Mouse (Mus musculus) MEL (cell line): ENCODE measurements around the gene Gpx7.

Experiments used
- CTCF ChIP-seq, 3 experiments: IDR thresholded peaks in 2 of 3; conservative IDR thresholded peaks in 1 of 3; 2 replicates each; pipeline ENCODE4 v1.5.1; 2011 to 2012; ENCODE audit warnings: low read length in 3 of 3, low read depth in 2 of 3, mild to moderate bottlenecking in 2 of 3, improper control_type of control experiment in 1 of 3, inconsistent platforms in 1 of 3, mixed read lengths in 1 of 3, moderate library complexity in 1 of 3; ENCODE audit not compliant: control insufficient read depth in 1 of 3, insufficient read depth in 1 of 3, poor library complexity in 1 of 3, severe bottlenecking in 1 of 3
- E2F4 ChIP-seq: IDR thresholded peaks from 2 replicates; pipeline ENCODE4 v1.6.1; 2011; ENCODE audit warnings: low read depth, low read length, improper control_type of control experiment, borderline replicate concordance
- EP300 ChIP-seq, 2 experiments: IDR thresholded peaks; 2 replicates each; pipeline ENCODE4 v1.6.1; 2011; ENCODE audit warnings: improper control_type of control experiment in 2 of 2, low read length in 2 of 2, low read depth in 1 of 2, mild to moderate bottlenecking in 1 of 2
- JUND ChIP-seq: IDR thresholded peaks from 2 replicates; pipeline ENCODE4 v1.6.1; 2011; ENCODE audit warnings: low read depth, mild to moderate bottlenecking, improper control_type of control experiment, low read length
- MAX ChIP-seq: IDR thresholded peaks from 2 replicates; pipeline ENCODE4 v1.6.1; 2011; ENCODE audit warnings: low read length, improper control_type of control experiment
- MEF2A ChIP-seq: IDR thresholded peaks from 2 replicates; pipeline ENCODE4 v1.6.1; 2014; ENCODE audit warnings: low read depth, mild to moderate bottlenecking, inconsistent platforms, low read length, improper control_type of control experiment; ENCODE audit not compliant: poor library complexity, insufficient replicate concordance, severe bottlenecking; ENCODE audit errors: extremely low read depth
- POLR2A ChIP-seq, 2 experiments: IDR thresholded peaks; 2 replicates each; pipeline ENCODE4 v1.6.1; 2011 to 2012; ENCODE audit warnings: low read length in 2 of 2, mild to moderate bottlenecking in 2 of 2, control low read depth in 1 of 2, improper control_type of control experiment in 1 of 2, low read depth in 1 of 2, moderate library complexity in 1 of 2; ENCODE audit not compliant: control insufficient read depth in 1 of 2, insufficient read depth in 1 of 2, poor library complexity in 1 of 2
- RAD21 ChIP-seq: IDR thresholded peaks from 2 replicates; pipeline ENCODE4 v1.6.1; 2011; ENCODE audit warnings: mild to moderate bottlenecking, low read depth, low read length, improper control_type of control experiment
- UBTF ChIP-seq: IDR thresholded peaks from 2 replicates; pipeline ENCODE4 v1.6.1; 2012; ENCODE audit warnings: low read depth, mild to moderate bottlenecking, inconsistent platforms, low read length, improper control_type of control experiment, moderate library complexity, borderline replicate concordance; ENCODE audit not compliant: insufficient read depth
- USF1 ChIP-seq: IDR thresholded peaks from 2 replicates; pipeline ENCODE4 v1.6.1; 2014; ENCODE audit warnings: low read depth, mild to moderate bottlenecking, inconsistent platforms, low read length, improper control_type of control experiment, moderate library complexity
- ZC3H11A ChIP-seq: IDR thresholded peaks from 2 replicates; pipeline ENCODE4 v1.6.1; 2012; ENCODE audit warnings: low read depth, mild to moderate bottlenecking, inconsistent platforms, low read length, improper control_type of control experiment

GRCm38 (mm10) chr4:108434221-108434620 is 27.5 kb upstream of the Gpx7 start:
- no peak for TF ChIP-seq POLR2A (IDR thresholded peaks at IDR 0.05; ENCODE audit: control insufficient read depth in 1 of 2, insufficient read depth in 1 of 2, low read depth in 1 of 2, low read length in 2 of 2, poor library complexity in 1 of 2)
- no peak for TF ChIP-seq E2F4
- no peak for TF ChIP-seq MAX
- TF ChIP-seq EP300 (IDR thresholded peaks at IDR 0.05; ENCODE audit: low read depth in 1 of 2, low read length in 2 of 2) = no peak
- TF ChIP-seq RAD21 = no peak
- no peak for TF ChIP-seq USF1
- TF ChIP-seq ZC3H11A = no peak
- TF ChIP-seq CTCF (IDR thresholded peaks at IDR 0.05 in 2 of 3, conservative IDR thresholded peaks at IDR 0.05 in 1 of 3; ENCODE audit: control insufficient read depth in 1 of 3, insufficient read depth in 1 of 3, low read depth in 2 of 3, low read length in 3 of 3, poor library complexity in 1 of 3, severe bottlenecking in 1 of 3) = no peak
- TF ChIP-seq UBTF = no peak
- no peak for TF ChIP-seq MEF2A
- TF ChIP-seq JUND = no peak
